Mouse (Mus musculus) heart, postnatal 10 days (tissue): ENCODE results near the gene Btbd19. TPM values are rescaled to one million over a fixed set of nuclear protein-coding genes. Genes with fewer than 3 reads are reported as not detected.

Experiments
- DNase-seq, 2 experiments: peaks; one replicate each; pipeline ENCODE4 v3.0.0; 2021
- intact Hi-C: fragments of 180-260 bp; cut with DNase I; formaldehyde crosslinking; loops from one replicate; pipeline ENCODE4 v1.15.1; 2025
- total RNA-seq, 2 experiments: library from RNA; stranded (reverse); gene quantifications; 2 replicates each; pipeline ENCODE4 v1.2.3; 2021

The Btbd19 gene
- total RNA-seq, 2 experiments from 2014 or later: 5.1 to 6.4 TPM

- intact Hi-C loops: loop anchor here (10.0 kb wide), 1 partner anchor 415 kb away; the partner anchor contains the start of genes Ccdc163 and Mmachc
Measured at GRCm38 (mm10) chr4:117120052-117120444, 5.5 kb downstream of the Btbd19 start.

GRCm38 (mm10) chr4:117119636-117120035 lies 5.9 kb downstream of the Btbd19 start:
- no peak for DNase-seq
- intact Hi-C loops: loop anchor here (10.0 kb wide), 1 partner anchor 415 kb away; the partner anchor contains the start of genes Ccdc163 and Mmachc

More at GRCm38 (mm10) chr4:117120052-117120444, 5.5 kb downstream of the Btbd19 start:
- DNase-seq: no peak

DNA sequence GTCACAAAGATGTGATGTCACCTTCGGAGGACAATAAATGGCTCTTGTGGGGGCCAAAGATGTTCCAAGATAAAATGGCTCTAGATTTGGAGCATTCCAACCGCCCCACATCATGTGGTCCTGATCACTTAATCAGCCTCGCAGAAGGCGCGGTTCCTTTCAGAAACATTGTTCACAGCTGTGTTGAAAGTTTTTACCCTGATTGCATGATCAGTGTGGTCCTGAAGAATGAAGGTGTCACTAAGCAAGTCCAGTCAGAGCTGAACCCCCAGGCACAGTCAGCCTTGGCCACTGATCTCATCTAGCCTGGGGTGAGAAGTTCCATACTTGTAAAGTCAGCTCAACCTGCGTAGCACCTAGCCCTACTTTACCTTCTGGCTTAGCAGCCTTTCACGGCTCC lies 7.6 kb downstream of the Btbd19 start:
- intact Hi-C loops: no loop called here

GRCm38 (mm10) chr4:117115592-117115991 lies 9.9 kb downstream of the Btbd19 start:
- intact Hi-C loops: no loop called here
- DNase-seq: no peak

More for the DNA sequence above, 7.6 kb downstream of the Btbd19 start:
- DNase-seq: no peak

DNA sequence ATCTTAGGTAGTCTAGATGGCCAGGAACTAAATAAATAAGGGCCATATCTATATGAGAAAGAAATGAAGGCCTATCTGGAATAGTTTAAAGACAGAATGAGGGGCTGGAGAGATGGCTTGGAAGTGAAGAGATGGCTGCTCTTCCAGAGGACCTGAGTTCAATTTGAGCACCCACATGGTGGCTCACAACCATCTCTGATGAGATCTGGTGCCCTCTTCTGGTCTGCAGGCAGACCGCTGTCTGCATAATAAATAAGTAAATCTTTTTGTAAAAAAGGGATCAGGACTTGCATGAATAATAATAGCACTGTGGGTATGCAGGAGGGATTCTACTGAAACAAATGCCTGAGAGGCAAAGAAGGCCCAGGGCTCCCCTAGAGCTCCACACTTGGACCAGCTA lies 12.3 kb downstream of the Btbd19 start:
- intact Hi-C loops: no loop called here
- no peak for DNase-seq

DNA sequence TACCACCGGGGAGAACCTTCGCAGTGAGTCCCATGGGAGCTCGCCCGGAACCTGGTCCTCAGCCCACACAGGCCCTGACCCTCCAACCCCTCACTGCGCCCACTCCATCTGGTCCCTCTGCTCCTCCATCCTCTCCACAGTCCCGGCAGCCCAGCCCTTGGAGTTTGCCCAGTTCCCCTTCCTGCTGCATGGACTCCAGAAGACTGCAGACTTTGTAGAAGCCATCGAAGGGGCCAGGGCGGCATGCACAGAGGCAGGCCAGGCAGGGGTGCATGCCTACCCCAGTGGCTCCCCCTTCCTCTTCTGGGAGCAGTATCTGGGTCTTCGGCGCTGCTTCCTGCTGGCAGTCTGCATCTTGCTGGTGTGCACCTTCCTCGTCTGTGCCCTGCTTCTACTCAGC lies 14.5 kb downstream of the Btbd19 start:
- DNase-seq: no peak
- intact Hi-C loops: no loop called here

DNA sequence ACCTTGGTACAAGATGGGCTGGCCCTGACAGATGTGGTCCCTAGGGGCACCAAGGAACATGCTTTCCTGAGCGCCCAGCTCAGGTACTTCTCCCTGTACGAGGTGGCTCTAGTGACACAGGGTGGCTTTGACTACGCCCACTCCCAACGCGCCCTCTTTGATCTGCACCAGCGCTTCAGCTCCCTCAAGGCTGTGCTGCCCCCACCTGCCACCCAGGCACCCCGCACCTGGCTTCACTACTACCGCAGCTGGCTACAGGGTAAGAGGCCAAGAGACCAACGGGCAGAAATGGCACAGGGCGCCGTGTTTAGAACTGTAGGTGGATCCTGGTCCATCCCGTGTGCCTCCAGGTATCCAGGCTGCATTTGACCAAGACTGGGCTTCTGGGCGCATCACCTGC lies 15.3 kb downstream of the Btbd19 start:
- intact Hi-C loops: no loop called here

GRCm38 (mm10) chr4:117109330-117109729 lies 16.2 kb downstream of the Btbd19 start:
- DNase-seq: no peak
- intact Hi-C loops: no loop called here

More for the DNA sequence above, 15.3 kb downstream of the Btbd19 start:
- DNase-seq: no peak

GRCm38 (mm10) chr4:117108524-117108849 lies 17.0 kb downstream of the Btbd19 start:
- DNase-seq: no peak
- intact Hi-C loops: no loop called here

- intact Hi-C loops: no loop called here
Measured at GRCm38 (mm10) chr4:117107813-117108523, 17.6 kb downstream of the Btbd19 start.

DNA sequence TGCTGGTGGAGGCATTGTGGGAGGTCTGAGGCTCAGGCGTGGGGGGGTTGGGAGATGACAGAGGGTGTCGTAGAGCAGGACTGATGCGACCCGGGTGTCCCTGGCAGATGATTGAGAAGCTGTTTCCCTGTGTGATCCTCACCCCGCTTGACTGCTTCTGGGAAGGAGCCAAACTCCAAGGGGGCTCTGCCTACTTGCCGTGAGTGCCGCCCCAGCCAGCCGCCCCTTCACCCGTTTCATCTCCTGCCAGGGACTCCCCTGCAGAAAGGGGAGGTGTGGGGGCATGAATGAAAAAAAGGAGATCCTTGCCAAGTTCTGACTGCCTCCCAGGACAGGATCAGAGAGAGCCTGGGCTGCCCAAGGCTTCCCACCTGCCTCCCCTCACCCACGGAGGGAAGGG lies 20.4 kb downstream of the Btbd19 start:
- DNase-seq: no peak
- intact Hi-C loops: no loop called here

More at GRCm38 (mm10) chr4:117107813-117108523, 17.6 kb downstream of the Btbd19 start:
- no peak for DNase-seq

- DNase-seq: no peak
- intact Hi-C loops: no loop called here
Measured at GRCm38 (mm10) chr4:117104672-117105071, 20.9 kb downstream of the Btbd19 start.

DNA sequence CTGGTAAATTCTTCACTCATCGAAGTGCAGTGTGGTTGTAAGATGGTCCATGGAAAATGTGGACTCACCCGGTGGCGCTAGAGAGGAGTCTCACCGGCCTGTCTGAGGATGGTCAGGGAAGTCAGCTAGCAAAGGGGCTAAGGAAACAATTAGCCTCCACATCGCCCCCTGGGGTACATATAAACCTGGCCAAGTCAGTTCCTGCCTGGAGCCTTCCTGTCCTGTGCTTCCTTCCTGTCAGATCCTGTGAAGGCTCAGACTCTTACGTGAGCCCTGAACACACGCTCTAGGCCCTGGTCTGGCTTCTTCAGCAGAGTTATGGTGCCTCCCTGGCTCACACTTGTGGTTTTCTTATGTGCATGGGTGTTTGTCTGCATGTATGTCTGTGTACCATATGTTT lies 24.3 kb downstream of the Btbd19 start:
- DNase-seq: peak; percentile 55 to 65
- intact Hi-C loops: no loop called here

GRCm38 (mm10) chr4:117100036-117100435 lies 25.5 kb downstream of the Btbd19 start:
- DNase-seq: no peak
- intact Hi-C loops: no loop called here

GRCm38 (mm10) chr4:117098764-117099036 lies 26.8 kb downstream of the Btbd19 start:
- DNase-seq: no peak
- intact Hi-C loops: loop anchor here (5.0 kb wide), 2 partner anchors 81 to 96 kb away; partner anchors contain the start of gene Eif2b3

GRCm38 (mm10) chr4:117097969-117098763 lies 27.4 kb downstream of the Btbd19 start:
- intact Hi-C loops: loop anchor here (5.0 kb wide), 2 partner anchors 81 to 96 kb away; partner anchors contain the start of gene Eif2b3

DNA sequence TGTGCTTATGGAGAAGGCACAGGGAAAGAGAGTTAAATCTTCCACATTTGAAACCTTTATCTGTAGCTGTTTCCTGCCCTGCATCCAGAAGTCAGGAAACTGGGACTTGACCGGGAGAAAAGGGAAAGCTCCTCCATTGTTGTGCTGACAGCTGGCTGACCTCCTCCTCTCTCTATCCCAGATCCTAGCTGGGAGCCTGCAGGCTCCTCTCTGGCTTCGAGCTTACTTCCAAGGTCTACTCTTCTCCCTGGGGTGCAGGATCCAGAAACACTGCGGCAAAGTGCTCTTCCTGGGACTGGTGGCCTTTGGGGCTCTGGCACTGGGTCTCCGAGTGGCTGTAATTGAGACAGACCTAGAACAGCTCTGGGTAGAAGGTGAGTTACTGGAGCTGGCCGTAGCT lies 28.9 kb downstream of the Btbd19 start:
- intact Hi-C loops: loop anchor here (5.0 kb wide), 2 partner anchors 79 to 94 kb away; partner anchors contain the start of gene Eif2b3
- DNase-seq: peak; percentile 35 to 45

More at GRCm38 (mm10) chr4:117097969-117098763, 27.4 kb downstream of the Btbd19 start:
- DNase-seq: peak; percentile 22 to 34

DNA sequence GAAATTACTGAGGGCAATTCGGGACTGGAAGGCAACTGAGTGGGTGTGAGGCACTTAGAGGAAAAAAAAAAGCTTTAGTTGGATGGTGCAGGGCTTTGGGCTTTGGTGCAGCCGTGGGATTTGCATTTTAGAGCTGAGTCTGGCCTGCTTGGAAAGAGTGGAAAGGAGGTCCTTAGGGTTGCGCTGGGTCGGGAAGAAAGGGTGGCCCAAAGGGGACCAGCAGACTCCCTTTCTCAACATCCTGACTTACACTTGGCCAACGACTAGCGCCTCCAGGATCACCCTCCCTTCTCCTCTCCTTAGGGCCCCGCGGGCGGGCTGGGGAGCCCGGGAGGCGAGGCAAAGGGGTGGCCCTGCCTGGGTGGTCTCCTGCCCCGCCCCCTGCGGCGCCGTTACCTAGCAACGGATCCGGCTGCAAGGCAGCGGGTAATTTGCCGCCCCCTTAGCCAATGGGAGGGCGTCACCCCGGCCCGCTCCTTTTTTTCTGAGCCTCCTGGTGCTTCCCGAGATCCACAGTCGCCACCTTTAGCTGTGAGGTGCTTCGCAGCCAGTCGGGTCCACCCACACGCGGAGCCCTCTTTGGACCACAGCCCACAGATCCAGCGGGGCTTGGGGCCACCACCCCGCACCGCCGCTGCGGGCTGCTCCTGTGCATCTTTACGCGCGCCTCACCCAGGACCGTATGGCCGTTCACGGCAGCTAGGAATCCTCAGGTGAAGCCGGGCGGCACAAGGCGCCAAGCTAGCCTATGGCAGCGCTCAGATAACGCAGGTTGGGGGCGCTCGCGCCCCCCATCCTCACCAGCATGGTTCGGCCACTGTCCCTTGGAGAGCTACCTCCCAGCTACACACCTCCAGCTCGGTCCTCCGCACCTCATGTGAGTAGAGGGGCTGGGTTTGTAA lies 29.7 kb downstream of the Btbd19 start, which contains the start of gene Ptch2:
TSS of gene Ptch2 (plus strand) at position 525 of the 902 bp plus-strand sequence.
- DNase-seq: peak; percentile 87 to 88
- intact Hi-C loops: loop anchor here (5.0 kb wide), 2 partner anchors 79 to 94 kb away; partner anchors contain the start of gene Eif2b3

- no peak for DNase-seq
- intact Hi-C loops: loop anchor here (5.0 kb wide), 2 partner anchors 77 to 92 kb away; partner anchors contain the start of gene Eif2b3
Measured at GRCm38 (mm10) chr4:117094626-117095361, 30.7 kb downstream of the Btbd19 start.

- no peak for DNase-seq
- intact Hi-C loops: no loop called here
Measured at GRCm38 (mm10) chr4:117090586-117090985, 34.9 kb downstream of the Btbd19 start.
